Mouse (Mus musculus): ENCODE measurements around the gene Trim8. TPM values are rescaled to one million over a fixed set of nuclear protein-coding genes. Genes with fewer than 3 reads are reported as not detected.

Trim8 gene
- polyA plus RNA-seq, 1 experiment from 2014 or later, result 27.1 TPM

DNA sequence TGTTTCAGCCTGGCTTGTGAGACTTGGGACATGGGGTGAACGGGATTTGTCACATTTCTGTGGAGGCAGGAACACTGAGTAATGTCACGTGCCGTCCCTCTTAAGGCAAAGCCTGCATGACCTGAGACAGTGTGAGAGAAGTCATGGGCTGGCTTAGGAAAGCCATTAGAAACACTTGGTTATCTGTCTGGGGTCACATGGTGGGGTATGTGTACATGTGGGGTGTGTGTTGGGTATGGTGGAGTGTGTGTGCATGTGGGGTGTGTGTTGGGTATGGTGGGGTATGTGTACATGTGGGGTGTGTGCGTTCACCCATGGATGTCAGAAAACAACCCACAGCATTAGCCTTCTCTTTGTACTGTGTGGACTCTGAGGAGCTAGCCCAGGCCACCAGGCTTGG, 48.9 kb downstream of the Trim8 start:
- H3K9me3 ChIP-seq (ENCODE audit: control insufficient read depth, low read length), result no peaks in the 10 kb centered on the region
- peaks cover 72% of the 10 kb centered on the region for H3K36me3 ChIP-seq (ENCODE audit: control insufficient read depth, insufficient read depth, low read length)
- no peak for DNase-seq (ENCODE audit: low spot score)
- no peaks in the 10 kb centered on the region for H3K27me3 ChIP-seq (replicated peaks; ENCODE audit: control insufficient read depth, insufficient read depth, low read length)
- no peak overlapping the region for H3K27ac ChIP-seq (replicated peaks; ENCODE audit: low read depth, low read length)
- H3K4me2 ChIP-seq (ENCODE audit: low read depth, low read length), result no peak overlapping the region
- WGBS, result 98% methylated on average over 4 of the region's 4 CpGs
- no peaks in the 10 kb centered on the region for H3K4me1 ChIP-seq (ENCODE audit: control insufficient read depth, insufficient read depth, low read length)
- ATAC-seq (ENCODE audit: low read depth), result no peak
- no peak overlapping the region for H3K4me3 ChIP-seq (ENCODE audit: low read depth, low read length)
- H3K9ac ChIP-seq (ENCODE audit: low read depth, low read length), result no peak overlapping the region

GRCm38 (mm10) chr19:46552496-46552895, 51.0 kb downstream of the Trim8 start:
- no peaks in the 10 kb centered on the region for H3K4me1 ChIP-seq (ENCODE audit: control insufficient read depth, insufficient read depth, low read length)
- ATAC-seq (ENCODE audit: low read depth), result no peak
- no peak overlapping the region for H3K27ac ChIP-seq (replicated peaks; ENCODE audit: low read depth, low read length)
- no peak overlapping the region for H3K4me3 ChIP-seq (ENCODE audit: low read depth, low read length)
- peaks cover 81% of the 10 kb centered on the region for H3K36me3 ChIP-seq (ENCODE audit: control insufficient read depth, insufficient read depth, low read length)
- WGBS, result 90% methylated on average over 4 of the region's 4 CpGs
- no peak overlapping the region for H3K9ac ChIP-seq (ENCODE audit: low read depth, low read length)
- no peaks in the 10 kb centered on the region for H3K27me3 ChIP-seq (replicated peaks; ENCODE audit: control insufficient read depth, insufficient read depth, low read length)
- no peaks in the 10 kb centered on the region for H3K9me3 ChIP-seq (ENCODE audit: control insufficient read depth, low read length)
- DNase-seq (ENCODE audit: low spot score), result no peak
- no peak overlapping the region for H3K4me2 ChIP-seq (ENCODE audit: low read depth, low read length)

- Histone ChIP-seq H3K27me3 (replicated peaks; ENCODE audit: control insufficient read depth, insufficient read depth, low read length) (no peaks in the 10 kb centered on the region), H3K4me1 (ENCODE audit: control insufficient read depth, insufficient read depth, low read length) (no peaks in the 10 kb centered on the region), H3K9ac (ENCODE audit: low read depth, low read length) (no peak overlapping the region), H3K4me2 (ENCODE audit: low read depth, low read length) (no peak overlapping the region), H3K36me3 (ENCODE audit: control insufficient read depth, insufficient read depth, low read length) (peaks cover 78% of the 10 kb centered on the region), H3K27ac (replicated peaks; ENCODE audit: low read depth, low read length) (no peak overlapping the region; the same call in 1 of the 2 replicates), H3K4me3 (ENCODE audit: low read depth, low read length) (no peak overlapping the region), H3K9me3 (ENCODE audit: control insufficient read depth, low read length) (no peaks in the 10 kb centered on the region)
- ATAC-seq (ENCODE audit: low read depth) (peak; percentile 79; the same call in 1 of the 2 replicates), DNase-seq (ENCODE audit: low spot score) (peak; percentile 87)
- 66% methylated on average over 11 of the region's 11 CpGs for WGBS
These were observed 52.0 kb downstream of the Trim8 start for GRCm38 (mm10) chr19:46553541-46553955.

DNA sequence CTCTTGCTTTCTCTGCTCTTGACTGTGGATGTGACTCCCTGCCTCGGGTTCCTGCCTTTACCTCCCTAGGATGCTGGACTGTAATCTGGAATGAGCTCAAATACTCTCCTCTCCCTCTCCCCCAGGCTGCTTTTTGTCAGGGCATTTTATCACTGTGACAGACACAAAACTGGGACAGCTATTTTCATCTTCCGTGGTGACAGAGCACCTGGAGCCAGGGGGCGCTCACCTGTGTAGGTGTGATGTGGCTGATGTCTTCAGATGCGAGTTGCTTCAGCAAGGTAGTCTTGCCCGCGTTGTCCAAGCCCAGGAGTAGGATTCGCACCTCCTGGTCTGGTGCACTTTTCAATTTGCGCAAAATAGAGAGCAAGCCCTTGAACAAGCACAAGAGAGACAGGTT, 56.5 kb downstream of the Trim8 start:
- no peak for DNase-seq (ENCODE audit: low spot score)
- Histone ChIP-seq H3K4me1 (ENCODE audit: control insufficient read depth, insufficient read depth, low read length) (no peaks in the 10 kb centered on the region), H3K36me3 (ENCODE audit: control insufficient read depth, insufficient read depth, low read length) (peaks cover 48% of the 10 kb centered on the region), H3K4me3 (ENCODE audit: low read depth, low read length) (no peak overlapping the region), H3K27ac (replicated peaks; ENCODE audit: low read depth, low read length) (no peak overlapping the region), H3K4me2 (ENCODE audit: low read depth, low read length) (no peak overlapping the region), H3K27me3 (replicated peaks; ENCODE audit: control insufficient read depth, insufficient read depth, low read length) (no peaks in the 10 kb centered on the region), H3K9ac (ENCODE audit: low read depth, low read length) (no peak overlapping the region), H3K9me3 (ENCODE audit: control insufficient read depth, low read length) (no peaks in the 10 kb centered on the region)
- WGBS, result 78% methylated on average over 8 of the region's 8 CpGs
- ATAC-seq (ENCODE audit: low read depth), result no peak

DNA sequence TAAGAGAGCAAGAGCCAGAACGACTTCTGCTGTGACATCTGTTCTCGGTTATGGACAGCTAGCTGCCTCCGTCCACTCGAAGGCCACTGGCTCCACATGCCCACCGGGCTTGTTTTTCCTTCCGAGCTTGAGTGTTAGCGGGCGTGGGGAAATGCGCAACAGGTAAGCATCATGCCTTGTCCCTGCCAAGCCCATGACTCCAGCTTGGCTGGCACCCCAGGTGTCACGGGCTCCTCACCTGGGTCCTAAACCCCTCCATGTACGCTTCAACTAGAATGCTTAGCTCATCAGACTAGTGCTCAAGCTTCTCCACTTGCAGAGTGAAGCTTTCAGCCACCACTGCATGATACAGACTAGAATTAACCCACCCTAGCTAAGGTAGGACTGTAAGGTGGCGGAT, 57.1 kb downstream of the Trim8 start:
- H3K36me3 ChIP-seq (ENCODE audit: control insufficient read depth, insufficient read depth, low read length), result peaks cover 42% of the 10 kb centered on the region
- no peak overlapping the region for H3K9ac ChIP-seq (ENCODE audit: low read depth, low read length)
- H3K27ac ChIP-seq (replicated peaks; ENCODE audit: low read depth, low read length), result no peak overlapping the region
- ATAC-seq (ENCODE audit: low read depth), result peak; percentile 56; the same call in 1 of the 2 replicates
- H3K4me2 ChIP-seq (ENCODE audit: low read depth, low read length), result no peak overlapping the region
- no peak overlapping the region for H3K4me3 ChIP-seq (ENCODE audit: low read depth, low read length)
- no peaks in the 10 kb centered on the region for H3K9me3 ChIP-seq (ENCODE audit: control insufficient read depth, low read length)
- H3K27me3 ChIP-seq (replicated peaks; ENCODE audit: control insufficient read depth, insufficient read depth, low read length), result no peaks in the 10 kb centered on the region
- DNase-seq (ENCODE audit: low spot score), result peak; percentile 11
- H3K4me1 ChIP-seq (ENCODE audit: control insufficient read depth, insufficient read depth, low read length), result no peaks in the 10 kb centered on the region
- WGBS, result 47% methylated on average over 12 of the region's 12 CpGs

- ATAC-seq (ENCODE audit: low read depth), result peak; percentile 45; the same call in 1 of the 2 replicates
- H3K27ac ChIP-seq (replicated peaks; ENCODE audit: low read depth, low read length), result no peak overlapping the region
These were observed 60.6 kb downstream of the Trim8 start for GRCm38 (mm10) chr19:46562132-46562531.

GRCm38 (mm10) chr19:46562581-46563515, 61.3 kb downstream of the Trim8 start:
- ATAC-seq (ENCODE audit: low read depth), result no peak
- Histone ChIP-seq H3K9ac (ENCODE audit: low read depth, low read length) (no peak overlapping the region), H3K4me2 (ENCODE audit: low read depth, low read length) (no peak overlapping the region), H3K4me1 (ENCODE audit: control insufficient read depth, insufficient read depth, low read length) (no peaks in the 10 kb centered on the region), H3K27me3 (replicated peaks; ENCODE audit: control insufficient read depth, insufficient read depth, low read length) (no peaks in the 10 kb centered on the region), H3K9me3 (ENCODE audit: control insufficient read depth, low read length) (no peaks in the 10 kb centered on the region), H3K4me3 (ENCODE audit: low read depth, low read length) (no peak overlapping the region), H3K36me3 (ENCODE audit: control insufficient read depth, insufficient read depth, low read length) (peaks cover 14% of the 10 kb centered on the region; the same call in 1 of the 2 replicates), H3K27ac (replicated peaks; ENCODE audit: low read depth, low read length) (no peak overlapping the region)
- no peak for DNase-seq (ENCODE audit: low spot score)
- WGBS, result 89% methylated on average over 14 of the region's 14 CpGs

More at GRCm38 (mm10) chr19:46562132-46562531, 60.6 kb downstream of the Trim8 start:
- H3K9me3 ChIP-seq (ENCODE audit: control insufficient read depth, low read length), result no peaks in the 10 kb centered on the region
- H3K36me3 ChIP-seq (ENCODE audit: control insufficient read depth, insufficient read depth, low read length), result peaks cover 21% of the 10 kb centered on the region
- H3K4me3 ChIP-seq (ENCODE audit: low read depth, low read length), result no peak overlapping the region
- H3K4me1 ChIP-seq (ENCODE audit: control insufficient read depth, insufficient read depth, low read length), result no peaks in the 10 kb centered on the region
- no peak overlapping the region for H3K4me2 ChIP-seq (ENCODE audit: low read depth, low read length)
- 18% methylated on average over 1 of the region's 1 CpGs for WGBS
- H3K9ac ChIP-seq (ENCODE audit: low read depth, low read length), result no peak overlapping the region
- peak; percentile 68 for DNase-seq (ENCODE audit: low spot score)
- no peaks in the 10 kb centered on the region for H3K27me3 ChIP-seq (replicated peaks; ENCODE audit: control insufficient read depth, insufficient read depth, low read length)

DNA sequence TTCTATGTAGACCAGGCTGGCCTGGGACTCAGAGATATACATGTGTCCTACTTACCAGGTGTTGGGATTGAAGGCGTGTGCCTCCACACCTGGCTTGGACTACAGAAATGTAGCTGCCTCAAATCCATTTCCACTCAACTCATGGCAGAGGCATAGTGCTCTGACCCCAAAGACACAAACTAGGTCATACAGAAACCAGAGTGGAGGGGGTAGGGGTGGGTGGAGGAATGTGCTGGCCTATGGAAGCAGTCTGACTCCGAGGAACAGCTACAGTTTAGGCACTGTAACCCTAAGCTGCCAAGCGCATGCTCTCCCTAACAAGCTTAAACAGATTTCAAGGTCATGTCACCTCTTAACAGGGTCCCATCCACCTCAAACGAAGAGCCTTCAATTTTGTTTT, 62.1 kb downstream of the Trim8 start:
- no peak for ATAC-seq (ENCODE audit: low read depth)
- no peak overlapping the region for H3K4me3 ChIP-seq (ENCODE audit: low read depth, low read length)
- no peak overlapping the region for H3K9ac ChIP-seq (ENCODE audit: low read depth, low read length)
- WGBS, result 72% methylated on average over 4 of the region's 4 CpGs
- DNase-seq (ENCODE audit: low spot score), result no peak
- H3K4me2 ChIP-seq (ENCODE audit: low read depth, low read length), result no peak overlapping the region
- H3K4me1 ChIP-seq (ENCODE audit: control insufficient read depth, insufficient read depth, low read length), result no peaks in the 10 kb centered on the region
- no peaks in the 10 kb centered on the region for H3K27me3 ChIP-seq (replicated peaks; ENCODE audit: control insufficient read depth, insufficient read depth, low read length)
- H3K9me3 ChIP-seq (ENCODE audit: control insufficient read depth, low read length), result no peaks in the 10 kb centered on the region
- peaks cover 10% of the 10 kb centered on the region; the same call in 1 of the 2 replicates for H3K36me3 ChIP-seq (ENCODE audit: control insufficient read depth, insufficient read depth, low read length)
- no peak overlapping the region for H3K27ac ChIP-seq (replicated peaks; ENCODE audit: low read depth, low read length)
